9 mouse cellular contexts compared by ENCODE assay signal in genomic region chr13:114458291-114458885, GRCm38 (mm10). TPM values are rescaled to one million over a fixed set of nuclear protein-coding genes. Genes with fewer than 3 reads are reported as not detected.
DNase-seq lines count a peak whose midpoint lies in the region; ATAC-seq and TF ChIP-seq lines count a peak whose summit lies in the region.
"Had no signal": no experiment of that assay in that cellular context is flagged by ENCODE, and none has a peak within 500 bp of the region (broad histone marks: within the 10 kb centered on the region; RNA-seq: fewer than 3 reads in every experiment).

No protein-coding gene starts in this region.

- H3K4me1 ChIP-seq in erythroblast, embryonic 14.5 days (ENCODE audit: control insufficient read depth) = no peaks in the 10 kb centered on the region
- no peaks in the 10 kb centered on the region; the same call in 1 of the 2 replicates for H3K4me1 ChIP-seq in bone marrow, adult 2 months (ENCODE audit: control insufficient read depth, insufficient read depth, low read length)
- peaks cover 17% of the 10 kb centered on the region for H3K4me1 ChIP-seq in hindbrain, embryonic 16.5 days (ENCODE audit: control insufficient read depth, insufficient read depth, low read depth, low read length)
- H3K4me1 ChIP-seq in liver, embryonic 15.5 days (replicated peaks) = no peaks in the 10 kb centered on the region; the same call in 1 of the 2 replicates
- H3K4me1 ChIP-seq in neural tube, embryonic 14.5 days (ENCODE audit: control insufficient read depth, insufficient read depth, low read length) = peaks cover 4% of the 10 kb centered on the region; the same call in 1 of the 2 replicates

- no peaks in the 10 kb centered on the region; the same call in 1 of the 2 replicates for H3K36me3 ChIP-seq in erythroblast, embryonic 14.5 days (ENCODE audit: control insufficient read depth)
- no peaks in the 10 kb centered on the region for H3K36me3 ChIP-seq in hindbrain, embryonic 16.5 days (ENCODE audit: control insufficient read depth, insufficient read depth, low read length)
- no peaks in the 10 kb centered on the region for H3K36me3 ChIP-seq in liver, embryonic 15.5 days (replicated peaks)
- H3K36me3 ChIP-seq in neural tube, embryonic 14.5 days (ENCODE audit: control insufficient read depth, insufficient read depth, low read length) = no peaks in the 10 kb centered on the region

- peak overlapping the region; percentile 39 for H3K9ac ChIP-seq in hindbrain, embryonic 16.5 days (ENCODE audit: low read depth, low read length)
- H3K9ac ChIP-seq in liver, embryonic 15.5 days = no peak overlapping the region
- H3K9ac ChIP-seq in neural tube, embryonic 14.5 days (replicated peaks; ENCODE audit: low read depth, low read length) = peak overlapping the region; percentile 48

- no peak overlapping the region; the same call in 1 of the 2 replicates for H3K27ac ChIP-seq in bone marrow, adult 2 months (ENCODE audit: control insufficient read depth, insufficient read depth, low read depth, low read length, poor library complexity)
- H3K27ac ChIP-seq in hindbrain, embryonic 16.5 days (ENCODE audit: low read depth, low read length) = no peak overlapping the region
- H3K27ac ChIP-seq in liver, embryonic 15.5 days (replicated peaks) = peak overlapping the region; percentile 33; the same call in 1 of the 2 replicates
- 0 out of 2 replicates have a peak overlapping the region, but pooled peaks have one; percentile 34 for H3K27ac ChIP-seq in neural tube, embryonic 14.5 days (ENCODE audit: low read depth, low read length)

- no peaks in the 10 kb centered on the region; the same call in 1 of the 2 replicates for H3K9me3 ChIP-seq in erythroblast, embryonic 14.5 days (ENCODE audit: control insufficient read depth, low read length)
- no peaks in the 10 kb centered on the region for H3K9me3 ChIP-seq in hindbrain, embryonic 16.5 days (ENCODE audit: control insufficient read depth, low read length)
- H3K9me3 ChIP-seq in liver, embryonic 15.5 days (replicated peaks) = no peaks in the 10 kb centered on the region
- no peaks in the 10 kb centered on the region for H3K9me3 ChIP-seq in neural tube, embryonic 14.5 days (ENCODE audit: control insufficient read depth, low read length)

- TF ChIP-seq POLR2A in bone marrow, adult 2 months (IDR thresholded peaks at IDR 0.05; ENCODE audit: borderline replicate concordance, control insufficient read depth, low read depth, low read length) = no peak

- H3K4me2 ChIP-seq in hindbrain, embryonic 16.5 days (ENCODE audit: low read length) = peak overlapping the region; percentile 87
- H3K4me2 ChIP-seq in liver, embryonic 15.5 days = peak overlapping the region; percentile 64
- peak overlapping the region; percentile 96 for H3K4me2 ChIP-seq in neural tube, embryonic 14.5 days (ENCODE audit: low read depth, low read length)

- WGBS in bone marrow, adult 2 months = under 1% methylated on average over 56 of the region's 56 CpGs
- WGBS in hindbrain, embryonic 16.5 days = under 1% methylated on average over 33 of the region's 56 CpGs
- WGBS in liver, embryonic 15.5 days (ENCODE audit: insufficient replicate concordance) = under 1% methylated on average over 56 of the region's 56 CpGs
- WGBS in neural tube, embryonic 14.5 days = under 1% methylated on average over 53 of the region's 56 CpGs

- no peak for ATAC-seq in erythroblast, adult 5-6 weeks (replicated peaks; ENCODE audit: low FRiP score, poor library complexity, severe bottlenecking)
- ATAC-seq in hindbrain, embryonic 16.5 days = peak; percentile 74
- peak; percentile 33 for ATAC-seq in liver, embryonic 15.5 days (ENCODE audit: insufficient read depth)
- peak; percentile 75 for ATAC-seq in neural tube, embryonic 14.5 days (ENCODE audit: low read depth)

- peak overlapping the region; percentile 44 for H3K4me3 ChIP-seq in erythroblast, embryonic 14.5 days (replicated peaks)
- H3K4me3 ChIP-seq in bone marrow, adult 2 months (replicated peaks; ENCODE audit: control insufficient read depth, low read depth, low read length) = peak overlapping the region; percentile 42
- H3K4me3 ChIP-seq in hindbrain, embryonic 16.5 days (ENCODE audit: low read length) = peak overlapping the region; percentile 49
- H3K4me3 ChIP-seq in liver, embryonic 15.5 days (replicated peaks) = peak overlapping the region; percentile 54
- peak overlapping the region; percentile 51 for H3K4me3 ChIP-seq in neural tube, embryonic 14.5 days (ENCODE audit: low read depth, low read length)

- H3K27me3 ChIP-seq in erythroblast, embryonic 14.5 days (ENCODE audit: control insufficient read depth) = peaks cover 85% of the 10 kb centered on the region
- peaks cover 19% of the 10 kb centered on the region for H3K27me3 ChIP-seq in hindbrain, embryonic 16.5 days (replicated peaks; ENCODE audit: control insufficient read depth, insufficient read depth, low read length)
- H3K27me3 ChIP-seq in liver, embryonic 15.5 days = peaks cover 86% of the 10 kb centered on the region
- peaks cover 15% of the 10 kb centered on the region for H3K27me3 ChIP-seq in neural tube, embryonic 14.5 days (ENCODE audit: control insufficient read depth, insufficient read depth, low read length)

- no peak for TF ChIP-seq CTCF in bone marrow, adult 2 months (IDR thresholded peaks at IDR 0.05; ENCODE audit: control insufficient read depth, insufficient read depth, low read length)

- DNase-seq in forelimb bud, embryonic 11.5 days (ENCODE audit: low read depth, low spot score) = peak; percentile 43
- DNase-seq in urinary bladder, postnatal 14 days (ENCODE audit: low spot score) = peak; percentile 12

RNA-seq across cellular contexts. Expression of gene Fst, which starts 0.4 kb away (rescaled TPM):
- polyA plus RNA-seq in erythroblast, embryonic 14.5 days (2012) = not detected in 2 replicates
- total RNA-seq in erythroblast, adult 5-6 weeks (2015; ENCODE audit: low replicate concordance) = not detected in 2 replicates
- not detected in 2 replicates for total RNA-seq in erythroblast, adult 5-6 weeks (2017; ENCODE audit: low replicate concordance)
- 1.4 and 3.0 TPM in 2 replicates for polyA plus RNA-seq in bone marrow, adult 2 months (2011; ENCODE audit: insufficient read depth, insufficient read length, low replicate concordance, missing spikeins)
- polyA plus RNA-seq in hindbrain, embryonic 16.5 days (2015; fragmentation: Nextera tagmentation; extraction: Ambion mirVana) = 3.4 and 5.6 TPM in 2 replicates
- polyA plus RNA-seq in liver, embryonic 15.5 days (2015; fragmentation: Nextera tagmentation; extraction: Ambion mirVana) = 5.9 and 6.6 TPM in 2 replicates
- 4.5 and 6.4 TPM in 2 replicates for polyA plus RNA-seq in neural tube, embryonic 14.5 days (2014; fragmentation: Nextera tagmentation; extraction: Ambion mirVana)
- total RNA-seq: MEL had no signal

Comparison
In these comparisons a context has a peak if more than half of its experiments do, and no peak if none do; other contexts are left out.
1. H3K27ac ChIP-seq: peak in liver, embryonic 15.5 days (single experiment) and neural tube, embryonic 14.5 days (single experiment); none in bone marrow, adult 2 months (single experiment) and hindbrain, embryonic 16.5 days (single experiment).
2. Peak in every context shown above with its lines, with median percentiles within 50 percentile points of each other: H3K4me3 ChIP-seq and H3K4me2 ChIP-seq.